Mouse (Mus musculus): ENCODE results near the gene Slc7a5.

- TF ChIP-seq CTCF (IDR thresholded peaks at IDR 0.05; ENCODE audit: low read depth, low read length) (no peak), EP300 (IDR thresholded peaks at IDR 0.05; ENCODE audit: insufficient read depth, low read depth, low read length) (no peak)
Observed at GRCm38 (mm10) chr8:121943716-121944115, 36.2 kb upstream of the Slc7a5 start.
